Mouse (Mus musculus) liver, postnatal 0 days (tissue): Measurements from ENCODE around the gene Tspan11.

ENCODE experiments used
- CTCF ChIP-seq: sonication (generic); IDR thresholded peaks from 2 replicates; pipeline ENCODE4 v1.5.1; 2016; ENCODE audit warnings: antibody characterized with exemption, low read depth
- EP300 ChIP-seq: IDR thresholded peaks from 2 replicates; pipeline ENCODE4 v1.6.1; 2016; ENCODE audit warnings: antibody characterized with exemption, low read depth, mild to moderate bottlenecking

GRCm38 (mm10) chr6:127942421-127942820, 55.0 kb downstream of the Tspan11 start:
- no peak for TF ChIP-seq EP300
- no peak for TF ChIP-seq CTCF
